Mouse (Mus musculus) cerebellum, adult 9-11 months (tissue): ENCODE measurements around the gene Mob3b.

ENCODE experiments used
- DNase-seq: peaks from one replicate; pipeline ENCODE4 v3.0.0; 2022

The Mob3b gene

DNA sequence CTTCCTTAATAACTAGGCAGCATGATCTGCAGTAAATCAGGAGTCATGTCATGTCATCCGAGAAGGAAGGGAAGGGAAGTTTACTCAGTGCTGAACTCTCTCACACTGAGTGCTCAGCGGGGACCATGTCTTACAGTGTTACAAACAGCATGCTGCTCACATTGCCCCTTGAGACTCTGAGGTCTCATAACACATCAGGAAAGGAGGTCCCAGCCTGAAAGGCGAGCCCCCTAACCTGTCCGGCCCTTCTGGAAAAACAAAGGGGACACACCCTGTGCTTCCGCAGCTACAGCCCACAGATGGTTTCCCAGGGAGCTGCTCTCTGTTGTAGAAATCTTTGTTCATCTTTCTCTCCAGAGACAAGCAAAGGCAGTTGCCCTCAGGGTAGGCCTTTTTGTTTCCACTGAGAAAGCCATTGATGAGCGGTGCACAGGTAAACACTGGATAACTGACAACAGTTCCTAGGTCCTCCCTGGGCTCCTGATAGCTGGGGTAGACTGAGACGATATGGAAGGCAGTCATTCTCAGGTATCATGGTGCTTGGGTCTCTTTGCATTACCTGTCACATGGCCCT, 94.1 kb downstream of the Mob3b start:
- DNase-seq: no peak

DNA sequence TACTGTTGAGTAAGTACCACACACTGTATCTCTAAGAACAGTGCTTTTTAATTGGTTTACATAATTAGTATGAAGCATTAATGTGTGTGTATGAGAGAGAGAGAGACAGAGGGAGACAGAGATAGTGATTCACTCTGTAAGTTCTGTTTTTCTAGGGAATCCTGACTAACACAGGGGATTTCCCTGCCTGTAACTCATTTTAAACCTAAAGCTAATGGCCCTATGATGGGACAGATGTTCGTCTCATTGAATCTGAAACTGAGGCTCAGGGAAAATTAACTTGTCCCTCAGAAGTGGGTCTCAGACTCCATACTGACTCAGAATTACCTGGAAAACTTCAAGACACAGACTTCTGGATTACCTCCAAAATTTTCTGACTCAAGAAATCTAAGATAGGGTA, 96.3 kb downstream of the Mob3b start:
- DNase-seq: no peak

DNA sequence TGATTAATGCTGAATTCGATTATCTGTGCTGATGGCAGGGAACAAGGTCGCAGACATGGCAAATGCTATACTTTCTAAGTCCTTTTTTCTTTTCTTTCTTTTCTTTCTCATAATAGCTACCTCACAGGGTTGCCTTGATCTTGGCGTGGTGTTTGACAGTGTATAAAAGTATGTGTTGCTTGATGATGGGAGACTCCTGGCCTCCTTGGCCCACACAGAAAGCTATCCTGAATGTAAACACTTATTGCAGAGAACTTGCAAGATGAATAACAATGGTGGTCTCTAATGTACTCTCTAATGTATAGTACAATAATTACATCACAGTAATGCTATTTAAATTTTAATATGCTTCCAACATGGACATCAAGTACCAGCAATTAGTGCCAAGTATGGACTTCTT, 96.9 kb downstream of the Mob3b start:
- no peak for DNase-seq

DNA sequence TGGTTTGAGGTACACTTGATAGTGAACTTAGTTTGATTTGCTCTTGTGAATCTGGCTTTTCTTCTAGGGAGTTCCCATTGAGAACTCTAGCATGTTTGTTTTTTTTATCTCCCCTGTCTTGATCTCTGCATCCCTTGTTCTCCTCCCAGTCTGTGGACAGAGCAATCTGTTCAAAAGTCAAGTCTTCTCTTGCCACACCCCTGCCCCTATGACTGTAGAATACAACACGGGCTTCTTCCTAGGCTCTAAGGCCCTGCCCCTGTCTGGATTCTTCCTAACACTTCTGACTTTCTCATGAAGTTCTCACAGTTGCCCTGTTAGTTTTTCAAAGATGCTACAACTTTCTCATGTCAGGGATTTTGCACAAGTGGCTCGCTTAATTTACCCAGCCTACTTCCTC, 102.9 kb downstream of the Mob3b start:
- DNase-seq: no peak

DNA sequence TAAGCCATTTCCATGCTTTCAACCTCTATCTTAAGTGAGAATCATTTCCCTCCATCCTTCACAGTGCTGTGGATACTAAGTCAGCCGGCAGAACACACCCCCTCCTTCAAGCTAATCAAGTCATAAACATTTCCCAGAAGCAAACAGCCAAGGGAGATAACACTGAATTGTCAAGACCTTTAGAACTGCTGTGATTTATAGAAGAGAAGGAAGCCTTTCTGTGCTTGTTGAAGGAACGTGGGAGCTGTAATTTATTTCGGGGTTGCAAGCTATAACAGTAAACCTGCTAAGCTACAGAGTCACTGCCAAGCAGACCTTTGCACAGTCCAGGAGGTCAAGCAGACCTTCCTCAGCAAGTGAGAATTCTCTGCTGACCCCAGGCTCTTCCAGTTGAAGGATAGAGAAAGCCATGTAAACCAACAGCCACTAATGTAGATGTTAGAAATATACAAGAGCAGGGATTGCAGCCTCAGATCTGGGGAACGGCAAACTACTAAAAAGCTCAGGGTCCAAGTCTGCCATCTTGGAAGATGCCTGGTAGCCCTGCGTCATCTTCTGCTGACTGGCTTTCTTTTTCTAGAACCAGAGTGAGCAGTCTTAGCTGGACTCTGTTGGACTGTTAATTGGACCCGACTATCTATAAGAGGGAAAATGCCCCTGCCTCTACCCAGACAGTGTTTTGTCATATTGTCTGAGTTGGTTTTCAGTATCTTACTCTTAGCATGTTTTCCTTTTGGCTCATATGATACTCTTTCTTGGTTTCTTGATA, 104.9 kb downstream of the Mob3b start:
- DNase-seq: no peak

DNA sequence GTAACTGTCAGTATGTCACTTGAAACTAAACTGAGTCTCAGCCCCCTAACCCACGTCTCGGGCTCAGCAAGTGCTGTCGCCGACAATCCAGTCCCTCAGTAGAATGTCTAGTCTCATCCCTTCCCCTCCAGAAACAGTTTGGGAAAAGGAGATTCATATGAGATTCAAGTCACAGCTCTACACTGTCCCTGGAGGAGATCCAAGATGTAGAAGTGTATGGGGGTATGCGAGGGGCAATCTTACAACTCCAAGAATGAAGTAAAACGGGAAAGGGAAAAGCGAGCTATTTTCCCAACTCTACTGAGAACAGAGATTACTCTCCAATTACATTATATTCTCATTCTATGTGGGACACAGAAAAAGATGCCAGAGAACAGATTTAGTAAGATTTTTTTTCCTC, 106.1 kb downstream of the Mob3b start:
- DNase-seq: no peak

DNA sequence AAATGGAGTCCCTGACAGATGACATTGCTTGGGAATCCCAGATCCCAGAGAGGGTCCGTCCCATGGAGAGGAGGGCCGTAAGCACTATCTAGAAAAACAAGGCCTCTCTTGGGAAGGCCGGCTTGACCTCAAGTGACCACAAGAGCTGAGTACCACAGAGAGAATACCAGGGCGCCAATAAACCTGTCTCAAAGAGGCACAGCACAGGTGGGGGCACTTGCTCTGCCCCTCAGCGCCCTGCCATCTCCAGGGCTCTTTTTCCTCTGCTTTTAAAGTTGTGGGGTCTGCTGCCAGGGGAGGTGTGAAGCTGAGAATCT, 107.6 kb downstream of the Mob3b start:
- no peak for DNase-seq

DNA sequence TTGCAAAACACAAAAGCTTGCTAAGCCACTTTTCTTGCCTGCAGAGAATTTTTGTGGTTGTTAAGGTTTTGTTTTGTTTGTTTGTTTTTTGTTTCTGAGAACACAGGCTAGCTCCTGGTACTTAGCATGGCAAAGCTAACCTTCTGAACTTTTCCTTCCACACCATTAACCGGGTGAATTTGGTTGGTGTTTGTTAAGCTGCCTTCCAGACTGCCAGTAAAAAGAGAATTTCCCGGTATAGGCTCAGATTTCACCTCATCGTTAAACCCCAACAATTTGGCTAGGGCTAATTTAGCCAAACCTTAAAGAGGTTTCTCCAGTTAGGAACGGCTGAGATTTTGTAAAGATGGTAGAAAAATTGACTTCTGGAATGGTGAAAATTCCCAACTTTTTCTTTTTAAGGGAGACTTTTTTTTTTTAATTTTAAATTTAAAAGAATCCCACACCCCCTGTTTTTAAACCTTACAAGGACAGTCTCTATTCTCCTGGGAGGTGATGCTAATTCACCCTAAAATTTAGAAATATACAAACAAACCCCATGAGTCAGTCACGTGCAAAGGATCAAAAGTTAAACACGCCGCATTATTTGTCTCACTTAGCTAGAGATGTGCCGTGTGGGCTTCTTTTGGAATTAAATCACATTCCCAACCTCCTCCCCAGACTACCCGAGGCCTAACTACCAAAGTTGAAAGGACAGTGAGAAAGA, 108.1 kb downstream of the Mob3b start:
- DNase-seq: no peak

DNA sequence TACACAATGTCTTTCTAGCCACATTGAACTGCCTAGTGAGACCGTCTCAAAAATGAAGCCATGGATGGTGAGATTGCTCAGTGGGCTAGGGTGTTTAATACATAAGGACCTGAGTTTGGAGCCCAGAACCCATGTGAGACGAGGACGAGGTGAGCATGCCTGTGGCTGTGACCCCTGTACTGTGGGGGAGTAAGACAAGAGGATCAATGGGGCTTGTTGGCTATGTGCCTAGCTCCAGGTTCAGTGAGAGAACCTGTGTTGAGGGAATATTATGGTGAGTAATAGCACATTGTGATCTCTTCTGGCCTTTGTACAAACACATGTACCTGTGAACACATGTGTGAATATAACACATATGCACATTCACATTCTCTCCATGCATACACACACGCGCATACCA, 116.4 kb downstream of the Mob3b start:
- no peak for DNase-seq

DNA sequence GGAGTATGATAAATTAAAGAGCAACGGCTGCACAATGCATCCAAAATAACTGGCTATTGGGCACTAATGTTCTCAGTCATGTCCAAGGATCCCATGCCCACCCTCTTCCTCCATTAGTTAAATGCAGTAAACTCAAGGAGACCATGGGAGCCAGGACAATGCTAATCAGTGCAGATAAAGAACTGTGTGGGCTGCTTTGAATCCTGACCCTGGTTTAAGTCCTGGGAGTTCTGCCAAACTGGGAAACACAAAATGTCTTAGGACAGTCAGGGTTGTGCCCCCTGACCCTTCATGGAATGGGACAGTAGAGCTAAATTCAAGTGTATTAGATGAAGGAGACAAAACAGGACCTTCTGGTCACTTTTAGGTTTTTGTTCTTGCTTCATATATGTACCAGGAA, 117.0 kb downstream of the Mob3b start:
- no peak for DNase-seq

DNA sequence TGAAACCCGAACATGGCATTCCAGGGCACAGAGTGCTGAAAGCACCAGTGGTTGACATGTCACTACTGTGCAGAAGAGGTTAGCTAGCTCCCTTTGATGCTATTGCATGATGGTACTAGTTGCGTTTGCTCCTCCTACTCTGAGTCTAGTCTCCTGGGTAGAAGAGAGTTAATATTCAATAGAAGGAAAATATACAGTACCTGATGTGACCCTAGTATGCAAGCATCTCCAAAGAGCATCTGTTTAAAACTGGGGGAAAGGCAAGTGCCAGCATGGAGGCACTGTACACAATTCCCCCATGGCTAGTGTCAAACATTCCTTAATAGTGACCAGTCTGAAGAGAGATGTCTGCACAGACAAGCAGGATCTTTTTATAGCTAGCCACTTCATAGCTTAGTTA, 119.5 kb downstream of the Mob3b start:
- no peak for DNase-seq

DNA sequence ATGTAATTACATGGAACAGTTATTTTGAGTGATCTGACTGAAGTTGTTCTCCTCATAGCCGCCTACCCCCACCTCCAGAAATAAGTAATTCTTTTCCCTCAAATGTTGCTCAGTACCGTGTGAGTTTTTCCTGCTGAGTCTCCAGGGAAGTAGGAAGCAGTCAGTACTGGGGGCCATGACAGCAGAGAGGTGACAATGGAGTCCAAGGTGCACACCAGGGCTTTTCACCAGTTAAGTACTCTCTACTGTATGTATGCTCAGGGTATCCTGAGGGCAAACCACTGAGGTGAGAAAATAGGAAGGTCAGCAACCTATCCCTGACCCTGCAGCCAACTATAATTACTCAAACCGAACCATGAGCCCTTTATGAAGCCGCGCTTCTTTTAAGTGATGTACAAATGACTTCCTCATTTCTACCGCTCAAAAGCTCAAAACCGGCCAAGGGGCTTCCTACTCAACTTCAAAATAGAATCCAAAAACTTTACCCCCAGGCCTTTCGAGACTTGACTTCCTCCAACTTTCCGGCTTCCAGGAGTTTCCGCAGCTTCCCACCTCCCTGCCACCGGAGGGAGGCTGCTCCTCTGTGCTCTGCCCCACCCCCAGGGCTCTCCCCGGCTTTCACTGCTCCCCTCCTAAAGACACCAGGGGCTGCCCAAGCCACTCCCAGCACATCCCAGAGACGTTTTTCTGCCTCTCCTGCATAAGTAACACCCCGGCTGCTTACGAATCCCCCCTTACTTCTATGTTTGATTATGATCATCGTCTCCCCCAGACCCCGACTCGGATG, 122.6 kb downstream of the Mob3b start:
- no peak for DNase-seq

DNA sequence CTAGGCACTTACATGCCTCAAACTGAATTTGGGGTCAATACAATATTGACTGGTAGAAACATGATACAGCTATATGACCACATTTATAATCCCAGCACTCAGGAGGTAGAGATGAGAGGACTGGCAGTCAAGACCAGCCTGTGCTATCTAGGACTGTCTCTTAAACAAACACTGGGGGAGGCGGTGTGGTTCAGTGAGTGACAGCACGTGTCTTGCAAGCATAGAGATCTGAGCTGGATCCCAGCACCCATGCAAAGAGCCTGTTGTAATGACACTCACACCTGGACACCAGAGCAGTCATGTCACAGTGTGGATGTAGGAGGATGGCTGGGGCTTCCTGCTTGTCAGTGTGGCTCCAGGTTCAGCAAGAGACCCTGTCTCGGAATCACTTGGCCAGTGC, 124.5 kb downstream of the Mob3b start:
- no peak for DNase-seq

DNA sequence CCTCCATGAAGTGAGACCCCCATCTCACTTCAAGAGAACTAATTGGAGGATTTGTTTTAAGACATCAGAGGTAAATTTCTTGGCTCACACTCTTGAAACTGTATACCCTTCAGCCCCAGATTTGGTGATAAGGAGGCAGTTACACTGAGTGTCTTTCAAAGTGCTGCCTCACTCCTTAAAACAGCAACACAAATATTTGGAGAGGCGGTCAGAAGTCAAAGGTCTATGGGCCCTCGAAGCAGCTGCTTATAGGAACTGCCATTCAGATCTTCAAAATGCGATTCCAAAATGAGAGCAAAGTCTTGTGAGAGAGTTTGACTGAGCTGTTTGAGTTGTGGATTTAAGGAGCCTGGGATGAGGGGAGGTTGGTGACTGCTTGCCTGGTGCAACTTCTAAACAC, 125.7 kb downstream of the Mob3b start:
- no peak for DNase-seq

DNA sequence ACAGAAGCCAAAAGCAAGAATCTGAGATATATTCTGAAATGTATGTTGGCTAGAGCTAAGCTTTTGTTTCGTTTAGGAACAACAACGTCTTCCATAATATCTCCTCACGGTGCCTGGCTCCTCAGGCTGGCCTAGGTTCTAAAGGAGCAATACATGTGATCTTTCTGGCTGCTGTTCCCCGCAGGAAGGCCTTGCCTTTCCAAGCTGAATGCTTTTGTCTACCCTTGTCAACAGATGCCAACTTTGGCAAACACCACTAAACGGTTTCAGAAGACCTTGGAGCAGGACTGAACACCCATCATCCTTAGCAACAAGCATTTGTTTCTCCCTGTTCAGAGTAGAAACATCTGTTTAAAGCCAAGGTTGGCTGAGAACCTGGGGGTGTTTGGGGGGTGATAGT, 126.1 kb downstream of the Mob3b start:
- DNase-seq: peak; percentile 6

DNA sequence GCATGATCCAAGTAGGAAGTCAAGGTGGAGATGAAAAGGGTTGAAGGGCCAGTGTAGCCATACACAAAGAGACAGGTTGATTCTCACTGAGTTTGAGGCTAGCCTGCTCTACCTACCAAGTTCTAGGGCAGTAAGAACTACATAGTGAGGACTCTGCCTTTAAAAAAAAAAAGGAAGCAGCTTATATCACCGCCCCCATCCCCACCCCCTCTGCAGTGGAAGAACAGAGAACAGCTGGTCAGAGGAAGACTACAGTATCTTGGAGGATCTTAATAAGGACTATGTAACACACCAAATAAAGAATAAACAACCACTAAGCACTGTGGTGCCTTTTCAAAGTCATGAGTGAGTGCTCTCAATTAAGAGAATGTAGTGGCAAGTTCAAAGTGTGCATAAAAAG, 138.9 kb downstream of the Mob3b start:
- DNase-seq: no peak

DNA sequence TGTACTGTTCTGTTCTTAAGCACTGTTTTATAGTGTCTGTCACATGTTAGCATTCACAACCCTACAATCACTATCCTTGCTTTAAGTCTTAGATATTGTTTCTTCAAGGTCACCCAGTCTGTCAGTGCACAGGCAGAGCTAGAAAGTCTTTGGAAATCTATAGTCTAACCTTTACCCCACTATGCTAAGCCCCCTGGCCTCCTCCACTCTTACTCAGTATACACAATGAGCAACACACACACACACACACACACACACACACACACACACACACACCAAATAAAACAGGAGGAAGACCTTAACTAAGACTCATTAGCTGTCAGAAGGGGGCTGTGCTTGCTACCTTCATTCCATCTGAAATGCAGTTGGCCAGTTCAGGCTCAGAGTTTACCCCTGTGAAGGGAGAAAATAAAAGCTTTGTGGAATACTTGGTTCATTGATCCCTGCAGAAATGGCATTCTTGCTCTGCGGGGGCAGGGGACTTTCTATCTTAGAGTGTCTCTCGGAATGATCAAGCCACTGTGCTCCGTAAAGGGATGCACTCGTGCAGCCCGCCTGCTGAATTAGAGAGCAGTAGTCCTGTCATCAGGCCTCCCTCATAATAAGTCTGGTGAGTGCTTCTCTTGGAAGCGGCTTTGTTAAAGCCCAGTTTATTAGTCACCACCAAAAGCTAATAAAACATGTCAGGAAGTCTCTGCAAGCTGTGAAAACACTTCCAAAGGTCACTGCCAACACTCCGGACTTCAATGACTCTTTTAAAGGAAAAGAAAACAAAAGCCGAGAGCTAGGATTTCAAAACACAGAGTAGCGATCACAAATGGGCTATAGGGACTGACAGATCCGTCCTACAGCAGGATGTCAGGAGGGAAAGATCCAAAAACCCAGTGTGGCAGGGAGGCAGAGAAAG, 144.6 kb downstream of the Mob3b start:
- DNase-seq: no peak

DNA sequence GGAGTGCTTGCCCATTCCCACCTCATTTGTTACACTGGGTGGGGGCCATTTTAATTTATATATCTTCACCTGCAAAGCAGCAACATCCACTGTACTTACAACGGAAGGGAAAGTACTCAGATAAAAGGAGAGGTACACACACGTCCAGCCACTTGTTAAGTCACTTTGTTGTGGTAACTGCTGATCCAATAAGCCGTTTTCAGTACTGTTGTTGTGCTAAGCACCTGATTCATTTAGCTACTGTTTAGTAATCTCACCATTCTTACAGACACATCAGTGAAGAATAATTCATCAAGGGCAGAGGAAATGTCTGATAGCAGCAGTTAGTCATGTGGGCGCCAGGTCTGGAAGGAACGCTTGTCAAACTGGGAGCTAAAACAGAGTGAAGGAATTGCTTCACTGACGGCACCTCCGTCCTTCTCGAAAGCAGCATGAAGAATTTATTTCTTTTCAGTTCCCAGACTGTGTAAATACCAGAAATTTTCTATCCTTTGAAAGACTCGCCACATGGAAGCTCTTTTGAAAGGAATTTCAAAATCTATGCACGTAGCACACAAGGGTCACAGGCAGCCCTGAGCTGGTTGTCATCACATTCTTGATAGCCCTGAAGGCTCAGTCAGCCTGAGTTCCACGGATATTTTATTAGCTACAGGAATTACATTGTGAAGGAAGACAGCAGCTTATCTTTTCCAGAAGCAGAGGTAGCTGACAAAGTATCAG, 150.6 kb downstream of the Mob3b start:
- no peak for DNase-seq

DNA sequence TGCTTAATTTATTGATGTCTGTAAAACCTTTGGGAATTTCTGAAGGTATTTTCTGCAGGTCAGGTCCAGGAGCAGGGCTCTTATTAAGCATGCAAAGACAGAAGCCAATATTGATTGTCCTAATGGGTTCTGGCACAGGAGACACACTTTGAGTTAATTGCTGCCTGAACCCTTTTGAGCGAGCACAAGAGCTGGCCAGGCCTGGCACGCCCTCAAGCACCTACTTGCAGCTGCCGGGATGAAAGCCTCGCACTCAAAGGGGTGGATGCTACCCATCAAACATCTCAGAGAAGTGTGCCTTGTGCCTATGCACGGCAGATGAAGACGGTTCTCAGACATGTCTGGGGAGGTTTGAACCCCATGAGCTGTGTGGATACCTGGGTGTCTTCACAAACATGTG, 151.2 kb downstream of the Mob3b start:
- DNase-seq: no peak

DNA sequence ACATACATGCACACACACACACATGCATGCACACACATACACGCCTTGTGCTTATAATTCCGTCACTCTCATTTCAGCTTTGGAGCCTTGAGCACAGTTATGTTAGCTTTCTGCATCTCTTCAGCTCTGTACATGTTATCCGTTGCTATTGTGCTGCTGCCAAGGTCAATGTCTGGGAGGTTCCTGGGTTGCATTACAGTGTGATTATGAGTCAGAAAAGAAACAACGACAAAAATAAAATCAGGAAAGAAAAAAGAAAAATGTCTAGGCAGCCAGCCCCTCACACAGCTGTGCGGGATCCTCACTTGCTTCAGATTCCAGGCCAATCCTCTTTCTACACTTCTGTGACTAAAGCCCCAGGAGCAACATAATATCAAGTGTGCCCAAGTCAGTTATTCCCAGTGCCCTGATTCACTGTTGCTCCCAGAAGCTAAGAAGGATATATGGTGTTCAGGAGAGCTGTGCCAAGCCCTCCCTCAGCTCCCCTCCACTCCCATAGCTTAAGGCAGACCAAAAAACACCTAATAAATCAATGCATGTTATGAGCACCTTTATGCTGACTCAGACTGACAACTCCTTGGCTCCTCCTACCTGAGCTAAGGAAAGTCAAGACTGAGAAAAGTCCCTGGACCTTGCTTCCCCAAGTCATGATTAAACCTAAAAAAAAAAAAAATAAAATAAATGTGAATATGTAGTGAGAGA, 152.1 kb downstream of the Mob3b start:
- no peak for DNase-seq

DNA sequence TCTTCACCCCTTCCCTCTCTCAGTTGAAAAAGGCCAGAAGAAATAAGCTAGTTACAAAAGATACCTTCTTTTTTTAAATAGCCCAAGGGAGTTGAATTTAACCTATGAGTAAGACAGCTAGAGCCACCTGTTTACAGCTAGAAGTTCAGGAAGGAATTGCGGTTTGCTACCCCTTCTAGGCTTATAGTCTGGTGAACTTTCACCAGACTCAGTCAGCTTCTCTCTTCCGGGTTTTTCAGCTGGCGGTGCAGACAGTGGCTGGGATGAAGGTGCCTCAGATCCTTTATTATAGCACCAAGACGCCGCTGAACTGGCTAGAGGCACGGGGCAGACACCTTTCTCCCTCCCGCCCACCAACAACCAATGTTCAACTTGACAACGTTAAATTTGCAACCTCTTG, 152.8 kb downstream of the Mob3b start:
- DNase-seq: no peak
